Mouse (Mus musculus) stomach, postnatal 0 days (tissue): ENCODE data around the gene Itih2.

ENCODE experiments used
- CTCF ChIP-seq: IDR thresholded peaks from 2 replicates; pipeline ENCODE4 v1.5.1; 2016; ENCODE audit warnings: antibody characterized with exemption, low read depth, mild to moderate bottlenecking, moderate library complexity
- EP300 ChIP-seq: optimal IDR thresholded peaks from 2 replicates; pipeline ENCODE3; 2016; ENCODE audit warnings: antibody characterized with exemption

GRCm38 (mm10) chr2:10080310-10081010 lies 50.7 kb downstream of the Itih2 start, which contains the start of the genes Atp5c1 and Kin:
- peak; percentile 66 for TF ChIP-seq EP300
- TF ChIP-seq CTCF, result peak; percentile 64
